Mouse (Mus musculus) urinary bladder, adult 18-20 months (tissue): Measurements from ENCODE around the gene Bin2.
"Not testable (repeated sequence)": the region's sequence is repeated elsewhere in the genome, so short reads cannot be mapped to it uniquely, and the experiment has no call there.

ENCODE experiments used
- DNase-seq, 2 experiments: peaks; one replicate each; pipeline ENCODE4 v3.0.0; 2022; ENCODE audit warnings: low spot score in 2 of 2, mixed read lengths in 2 of 2

Bin2 gene

DNA sequence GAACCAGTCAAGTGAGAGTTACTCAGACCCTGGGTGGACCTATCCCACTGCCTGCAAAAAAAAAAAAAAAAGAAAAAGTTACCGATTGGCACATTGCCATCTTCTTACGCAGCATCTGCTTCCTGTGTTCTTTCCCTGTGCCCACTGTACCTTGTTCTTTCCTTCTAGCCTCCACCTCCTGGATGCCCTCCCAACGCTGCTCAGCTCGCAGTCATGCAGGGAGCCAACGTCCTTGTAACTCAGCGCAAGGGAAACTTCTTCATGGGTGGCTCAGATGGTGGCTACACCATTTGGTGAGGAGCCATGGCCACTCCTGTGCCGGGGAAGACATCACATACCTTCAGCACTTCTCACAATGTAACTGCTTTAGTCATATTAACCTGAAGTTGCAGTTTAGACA is 50.2 kb downstream of the Bin2 start:
- DNase-seq = no peak

DNA sequence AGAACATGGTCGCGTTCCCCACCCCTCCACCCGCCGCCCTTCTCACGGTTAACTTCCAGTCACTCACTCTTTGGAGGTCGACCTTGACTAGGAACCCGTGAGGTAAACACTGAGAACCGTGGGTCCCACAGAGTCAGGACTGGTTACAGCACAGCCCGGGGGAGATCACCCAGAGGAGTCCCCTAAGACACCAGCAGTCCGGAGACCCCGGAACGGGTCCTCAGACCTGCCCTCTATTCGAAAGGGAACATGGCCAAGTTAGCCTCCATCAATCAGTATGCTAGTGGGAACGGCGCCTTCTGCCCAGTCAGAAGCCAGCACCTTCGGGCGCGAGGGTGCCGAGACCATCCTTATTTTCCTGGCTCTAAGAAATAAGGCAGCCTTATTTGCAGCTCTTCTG is 53.1 kb downstream of the Bin2 start:
- no peak for DNase-seq

DNA sequence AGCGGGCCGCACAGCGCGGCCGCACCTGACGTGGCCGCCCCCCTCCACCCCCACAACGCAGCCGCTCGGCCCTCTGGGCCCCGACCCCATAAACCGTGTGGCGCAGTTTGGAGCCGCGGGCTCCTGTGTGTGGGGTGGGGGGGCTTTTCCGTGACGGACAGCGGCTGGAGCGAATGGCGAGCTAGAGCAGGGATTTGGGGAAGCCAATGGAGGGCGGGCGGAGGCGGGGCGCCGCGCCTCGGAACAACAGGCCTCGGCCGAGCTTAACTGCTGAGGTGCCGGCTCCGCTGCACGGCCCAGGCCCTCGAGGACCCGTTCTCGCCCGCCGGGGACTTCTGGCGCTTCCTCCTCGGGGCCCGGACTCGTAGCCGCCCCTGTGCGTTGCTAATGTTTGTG is 53.5 kb downstream of the Bin2 start:
- peak; percentile 80 to 82 for DNase-seq

DNA sequence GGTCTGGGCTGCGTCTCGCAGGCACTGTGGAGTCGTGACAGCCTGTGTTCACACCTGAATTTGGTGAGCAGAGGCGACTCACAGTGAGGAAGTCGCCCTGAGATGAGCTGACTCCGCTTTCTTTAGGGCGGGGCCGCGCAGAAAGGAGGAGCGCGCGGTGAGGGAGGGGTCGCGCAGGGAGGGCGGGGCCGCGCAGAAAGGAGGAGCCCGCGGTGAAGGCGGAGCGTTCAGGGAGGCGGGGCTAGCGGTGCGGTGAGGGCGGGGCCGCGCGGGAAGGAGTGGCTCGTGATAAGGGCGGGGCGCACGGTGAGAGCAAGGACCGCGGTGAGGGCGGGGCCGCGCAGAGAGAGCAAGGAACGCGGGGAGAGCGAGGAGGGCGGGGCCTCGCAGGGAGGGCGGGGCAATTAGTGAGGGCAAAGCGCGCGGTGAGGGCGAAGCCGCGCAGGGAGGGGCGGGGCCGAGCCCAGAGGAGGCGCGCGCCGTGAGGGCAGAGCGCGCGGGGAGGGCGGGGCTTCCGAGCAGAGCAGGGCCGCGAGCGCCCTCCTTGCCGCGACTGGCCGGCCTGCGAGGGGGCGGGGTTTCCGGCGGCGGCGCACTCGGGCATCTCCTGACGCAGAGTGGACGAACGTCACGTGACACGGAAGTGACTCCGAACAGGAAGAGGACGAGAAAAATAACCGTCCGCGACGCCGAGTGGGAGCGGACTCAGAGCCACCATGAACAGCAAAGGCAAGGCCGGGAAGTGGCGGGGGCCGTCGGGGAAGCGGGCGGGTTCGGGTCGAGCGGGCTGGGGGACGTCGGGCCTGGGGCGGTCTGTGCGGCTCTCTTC is 54.1 kb downstream of the Bin2 start, which contains the start of gene Dazap2:
Gene Dazap2, plus strand, starts transcription at position 354 of the 829 bp plus-strand sequence.
- peak; percentile 96 to 98 for DNase-seq

DNA sequence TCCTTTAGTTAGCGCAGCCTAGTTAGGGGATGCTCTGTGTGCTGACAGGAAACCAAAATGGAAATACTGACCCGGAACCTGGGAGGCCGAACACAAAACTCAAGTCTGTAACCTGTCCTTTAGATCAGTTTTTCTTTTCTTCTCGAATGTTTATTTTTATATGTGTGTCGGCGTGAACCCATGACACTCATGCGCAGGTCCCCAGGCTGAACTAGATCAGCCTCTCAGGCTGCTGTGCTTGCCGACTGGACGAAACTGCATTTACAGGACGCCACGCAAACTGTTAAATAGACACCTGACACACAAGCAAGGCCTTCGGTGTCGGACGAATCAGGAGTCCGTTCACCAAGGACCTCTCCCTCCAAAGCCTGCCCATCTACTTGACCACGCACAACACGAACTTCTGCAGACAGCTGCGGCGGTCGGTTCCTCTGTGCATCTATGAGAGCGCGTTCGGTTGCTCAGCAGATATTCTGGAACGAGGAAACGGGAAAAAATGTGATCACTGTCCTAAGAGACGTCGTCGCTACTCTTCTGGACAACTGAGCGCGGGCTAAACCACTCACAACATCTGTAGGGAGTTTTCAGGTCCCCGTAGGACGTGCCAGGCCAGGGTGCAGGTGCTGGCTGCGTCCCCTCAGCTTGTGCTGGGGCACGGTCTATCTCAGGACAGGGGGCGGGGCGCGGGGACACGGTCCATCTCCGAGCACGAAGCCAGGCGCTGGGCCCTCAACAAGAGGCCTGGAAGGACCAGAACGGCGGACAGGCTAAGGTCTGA is 54.9 kb downstream of the Bin2 start:
- no peak for DNase-seq

DNA sequence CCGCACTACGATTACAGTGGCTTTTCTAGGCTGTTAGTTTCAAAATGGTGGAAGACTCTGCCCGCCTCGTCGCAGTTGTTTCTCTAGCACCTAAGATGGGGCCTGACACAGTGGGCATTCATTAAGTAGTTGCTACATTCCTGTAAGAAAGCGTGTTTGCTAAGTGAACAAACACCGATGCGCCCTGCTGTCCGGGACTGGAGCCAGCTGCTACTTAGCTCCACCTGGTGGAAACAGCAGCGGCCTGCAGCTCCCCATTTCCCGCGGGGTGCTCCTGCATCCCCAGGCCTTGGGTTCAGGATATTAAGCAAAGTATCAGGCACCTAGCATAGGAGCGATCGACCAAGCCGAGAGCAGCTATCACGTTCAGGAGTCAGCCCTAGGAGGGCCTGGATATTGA is 55.8 kb downstream of the Bin2 start:
- peak; percentile 55 to 60 for DNase-seq

DNA sequence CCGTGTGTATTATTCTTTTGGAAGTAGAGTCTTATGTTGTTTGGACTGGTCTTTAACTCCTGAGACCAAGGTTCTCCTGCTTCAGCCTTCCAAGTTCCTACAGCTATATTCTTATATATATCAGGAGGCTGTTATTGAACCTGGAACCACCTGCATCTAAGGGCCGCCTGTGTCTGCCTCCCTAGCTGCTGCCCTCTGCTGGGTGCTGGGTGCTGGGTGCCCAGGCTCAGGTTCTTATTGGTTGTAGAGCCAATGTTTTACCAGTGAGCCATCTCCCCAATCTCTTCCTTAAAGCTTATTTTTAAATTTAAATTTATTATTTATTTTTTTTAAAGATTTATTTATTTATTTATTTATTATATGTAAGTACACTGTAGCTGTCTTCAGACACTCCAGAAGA is 56.9 kb downstream of the Bin2 start:
- DNase-seq = no peak

DNA sequence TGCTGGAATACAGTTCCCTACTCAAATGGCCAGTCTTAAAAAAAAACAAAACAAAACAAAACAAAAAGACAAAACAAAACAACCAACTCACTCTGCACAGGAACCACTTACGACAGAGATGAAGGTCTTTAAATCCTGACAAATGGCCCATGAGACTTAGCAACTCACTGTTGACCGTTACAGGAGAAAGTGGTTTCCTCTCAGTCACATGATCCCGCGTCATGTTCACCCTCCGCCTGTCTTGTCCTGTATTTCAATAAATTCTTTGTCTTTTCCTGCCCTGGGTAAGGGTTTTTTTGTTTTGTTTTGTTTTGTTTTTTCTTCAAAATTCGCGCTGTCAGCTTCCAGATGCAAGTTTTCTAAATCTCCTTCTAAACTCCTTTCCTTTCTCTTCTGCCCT is 57.4 kb downstream of the Bin2 start:
- DNase-seq = no peak

DNA sequence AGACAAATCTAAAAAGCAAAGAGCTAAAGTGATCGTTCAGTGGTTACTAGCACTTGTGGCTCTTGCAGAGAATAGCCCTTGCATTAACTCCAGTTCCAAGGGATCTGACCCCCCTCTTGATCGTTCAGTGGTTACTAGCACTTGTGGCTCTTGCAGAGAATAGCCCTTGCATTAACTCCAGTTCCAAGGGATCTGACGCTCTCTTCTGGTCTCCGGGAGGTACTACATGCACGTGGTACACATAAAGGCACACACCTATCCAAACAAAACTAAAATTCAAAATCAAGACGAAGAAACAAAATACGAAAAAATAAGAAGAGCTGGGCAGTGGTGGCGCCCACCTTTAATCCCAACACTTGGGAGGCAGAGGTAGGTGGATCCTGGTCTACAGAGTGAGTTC is 62.7 kb downstream of the Bin2 start:
- not testable (repeated sequence) for DNase-seq

DNA sequence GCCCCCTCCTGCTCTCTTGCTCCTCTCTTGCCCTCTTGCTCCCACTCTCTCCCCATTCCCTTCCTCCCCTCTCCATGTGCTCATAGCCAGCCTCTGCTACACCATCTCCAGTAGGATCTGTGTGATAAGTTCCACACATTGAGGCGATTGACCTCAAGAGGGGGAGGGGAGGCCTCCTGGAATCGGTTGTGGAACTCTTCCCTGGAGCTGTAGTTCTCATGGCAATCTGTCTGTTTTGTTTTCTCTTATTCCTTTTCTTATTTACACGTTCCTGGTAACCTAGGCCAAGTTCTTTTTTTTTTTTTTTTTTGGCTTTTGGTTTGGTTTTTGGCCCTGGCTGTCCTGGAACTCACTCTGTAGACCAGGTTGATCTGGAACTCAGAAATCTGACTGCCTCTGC is 67.7 kb downstream of the Bin2 start:
- DNase-seq = no peak

DNA sequence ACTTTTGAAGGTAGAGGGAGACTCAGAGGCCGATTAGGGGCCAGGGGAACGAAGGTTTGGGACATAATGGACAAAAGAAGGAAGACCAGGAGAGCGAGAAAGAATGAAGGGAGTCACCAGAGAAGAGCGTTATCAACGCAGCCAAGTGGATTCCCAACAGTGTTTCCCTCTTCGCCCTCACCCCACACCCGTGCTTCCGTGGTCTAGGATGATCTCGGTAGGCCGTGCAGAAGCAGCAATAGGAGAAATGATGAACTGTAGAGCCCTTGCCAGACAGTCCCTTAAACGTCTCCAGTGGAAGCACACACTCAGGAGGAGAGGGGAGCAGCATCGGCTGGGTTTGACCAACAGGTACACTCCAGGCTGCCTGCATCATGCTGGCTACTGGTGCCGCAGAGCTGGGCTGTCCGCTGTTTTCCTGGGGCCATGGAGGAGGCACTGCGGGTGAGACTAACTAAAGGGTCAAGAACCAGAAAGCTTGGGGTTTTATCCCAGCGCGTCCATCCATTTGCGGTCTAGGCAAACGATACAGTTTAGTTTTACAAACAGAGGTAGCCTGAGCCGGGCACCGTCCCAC is 68.6 kb downstream of the Bin2 start:
- no peak for DNase-seq

DNA sequence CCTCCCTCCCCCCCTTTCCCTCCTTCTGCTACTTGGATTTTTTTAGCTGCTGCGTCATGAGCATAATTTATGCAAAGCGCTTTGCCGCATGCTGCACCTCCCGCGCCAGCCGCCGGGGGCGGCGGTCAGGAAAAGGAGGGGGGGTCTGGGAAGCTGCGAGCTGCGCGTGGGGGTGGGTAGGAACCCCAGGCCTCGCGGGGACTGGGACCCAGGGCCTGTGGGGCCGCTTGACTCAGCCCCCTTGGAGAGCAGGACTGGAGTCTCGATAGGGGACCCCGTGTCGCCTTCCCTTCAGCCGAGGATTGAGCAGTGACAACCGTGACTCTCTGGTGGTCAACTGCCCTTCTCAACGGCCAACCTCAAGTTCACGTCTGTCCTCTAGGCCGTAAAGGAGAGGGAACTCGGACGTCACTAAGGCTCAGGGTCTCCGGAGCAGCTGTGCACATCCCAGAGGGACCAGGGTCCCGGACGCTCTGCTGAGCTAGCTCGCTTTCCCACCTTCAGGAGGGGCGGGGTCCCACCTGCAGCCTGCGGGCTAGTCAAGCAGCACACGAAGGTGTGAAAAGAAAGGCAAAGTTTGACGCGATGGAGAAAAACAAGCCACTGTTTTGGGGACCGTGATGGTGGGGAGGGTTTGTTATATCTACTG is 69.2 kb downstream of the Bin2 start:
- peak; percentile 49 to 55 for DNase-seq

DNA sequence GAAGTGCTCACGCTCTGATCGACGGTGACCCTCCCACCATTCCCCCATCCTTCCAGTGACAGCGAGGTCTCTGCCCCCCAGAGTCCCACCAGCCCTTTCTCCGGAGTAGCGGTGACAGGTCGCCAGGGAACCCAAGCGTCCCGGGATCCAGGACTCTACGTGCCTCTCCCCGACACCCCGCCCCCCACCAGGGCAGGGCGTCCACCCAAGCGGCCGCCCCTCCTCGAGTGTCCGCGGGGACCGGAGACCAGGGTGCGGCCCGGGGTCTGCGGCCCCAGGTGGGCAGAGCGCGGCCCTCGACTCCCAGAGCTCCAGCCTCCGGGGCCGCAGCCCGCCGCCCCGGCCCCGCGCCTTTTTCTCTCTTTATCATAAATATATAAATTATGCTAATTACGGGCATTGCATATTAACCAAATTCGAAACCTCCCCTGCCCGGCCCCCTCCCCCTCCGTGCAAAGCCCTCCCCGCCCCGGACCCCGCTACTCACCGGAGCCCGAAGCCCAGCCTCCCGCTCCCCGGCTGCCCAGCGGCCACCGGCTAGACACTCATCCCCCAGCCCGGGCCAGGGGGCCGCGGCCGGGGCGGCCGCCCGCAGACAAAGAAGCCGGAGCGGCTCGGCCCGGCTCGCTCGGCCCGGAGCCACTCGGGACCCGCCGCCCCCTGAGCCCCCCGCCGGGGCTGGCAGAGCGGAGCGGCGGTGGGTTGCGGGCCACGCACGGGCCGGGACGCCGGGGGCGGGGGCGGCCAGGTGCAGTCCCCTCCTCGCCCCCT is 69.9 kb downstream of the Bin2 start, which contains the start of gene Pou6f1:
Gene Pou6f1, minus strand, starts transcription at position 709 of the 771 bp plus-strand sequence.
- DNase-seq = peak; percentile 33 to 53

DNA sequence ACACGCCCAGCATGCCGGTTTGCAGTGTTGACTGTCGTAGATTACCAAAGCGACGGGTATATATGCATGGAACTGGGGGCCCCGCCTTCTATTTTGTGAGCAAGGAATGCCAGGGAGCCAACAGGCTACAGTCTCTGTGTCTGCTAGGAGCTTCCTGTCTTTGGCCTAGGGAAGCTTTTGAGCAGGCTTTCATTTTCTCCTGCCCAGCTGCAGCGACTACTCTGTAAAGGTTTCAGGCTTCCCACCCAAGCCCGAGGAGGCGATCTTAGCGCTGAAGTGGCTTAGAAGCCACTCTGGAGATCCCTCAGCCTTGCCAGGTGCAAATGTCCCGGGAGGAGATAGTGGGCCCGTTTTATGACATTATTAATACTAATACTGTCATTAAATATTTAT is 70.5 kb downstream of the Bin2 start:
- peak; percentile 29 to 50 for DNase-seq

DNA sequence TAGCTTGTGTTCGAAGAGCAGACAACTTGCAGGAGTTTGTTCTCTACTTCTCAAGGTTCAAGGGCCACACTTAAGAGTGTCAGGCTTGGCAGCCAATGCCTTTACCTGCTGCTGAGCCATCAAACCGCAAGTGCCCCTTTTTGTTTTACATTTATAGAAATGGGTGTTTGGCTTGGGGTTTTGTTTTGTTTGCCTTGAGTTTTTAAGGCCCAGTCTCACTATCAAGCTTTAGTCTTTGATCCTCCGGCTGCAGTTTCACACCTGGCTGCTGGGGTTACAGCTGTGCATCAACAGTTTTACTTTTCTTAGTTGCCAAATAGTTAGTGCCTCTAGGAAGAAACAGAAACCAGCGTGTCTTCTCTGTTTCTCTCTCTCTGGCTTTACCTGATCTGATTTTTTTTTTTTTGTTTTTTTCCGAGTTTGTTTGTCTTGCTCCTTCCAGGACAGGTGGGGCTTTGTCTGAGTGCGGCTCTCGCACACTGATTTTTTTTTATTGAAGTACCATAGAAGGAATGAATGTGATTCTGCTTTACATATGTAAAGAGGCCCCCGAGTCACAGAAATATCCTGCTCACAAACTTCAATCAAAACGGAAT is 71.0 kb downstream of the Bin2 start:
- DNase-seq = no peak

DNA sequence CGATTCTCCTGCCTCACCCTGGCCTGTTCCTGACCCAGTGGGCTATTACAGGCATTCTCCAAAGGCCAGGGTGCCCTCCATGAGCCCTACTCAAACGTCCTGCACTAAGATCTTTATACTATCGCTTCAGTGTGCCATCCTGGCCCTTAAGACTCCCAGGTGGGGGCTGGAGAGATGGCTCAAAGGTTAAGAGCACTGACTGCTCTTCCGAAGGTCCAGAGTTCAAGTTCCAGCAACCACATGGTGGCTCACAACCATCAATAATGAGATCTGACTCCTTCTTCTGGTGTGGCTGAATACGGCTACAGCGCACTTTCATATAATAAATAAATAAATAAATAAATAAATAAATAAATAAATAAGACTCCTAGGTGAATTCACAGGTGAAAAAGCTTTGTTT is 76.5 kb downstream of the Bin2 start:
- no peak for DNase-seq
